Mouse (Mus musculus) ES-E14 (cell line): Measurements from ENCODE around the gene Mctp2.

Experiments used
- CHD2 ChIP-seq: IDR thresholded peaks from 2 replicates; pipeline ENCODE4 v1.6.1; 2014; ENCODE audit warnings: mild to moderate bottlenecking, low read depth, low read length, inconsistent platforms
- HCFC1 ChIP-seq: IDR thresholded peaks from 2 replicates; pipeline ENCODE4 v1.6.1; 2012; ENCODE audit warnings: low read length, inconsistent platforms, borderline replicate concordance; ENCODE audit not compliant: insufficient read depth
- ZC3H11A ChIP-seq: IDR thresholded peaks from 2 replicates; pipeline ENCODE4 v1.6.1; 2012; ENCODE audit warnings: low read depth, mild to moderate bottlenecking, inconsistent platforms, low read length, borderline replicate concordance

DNA sequence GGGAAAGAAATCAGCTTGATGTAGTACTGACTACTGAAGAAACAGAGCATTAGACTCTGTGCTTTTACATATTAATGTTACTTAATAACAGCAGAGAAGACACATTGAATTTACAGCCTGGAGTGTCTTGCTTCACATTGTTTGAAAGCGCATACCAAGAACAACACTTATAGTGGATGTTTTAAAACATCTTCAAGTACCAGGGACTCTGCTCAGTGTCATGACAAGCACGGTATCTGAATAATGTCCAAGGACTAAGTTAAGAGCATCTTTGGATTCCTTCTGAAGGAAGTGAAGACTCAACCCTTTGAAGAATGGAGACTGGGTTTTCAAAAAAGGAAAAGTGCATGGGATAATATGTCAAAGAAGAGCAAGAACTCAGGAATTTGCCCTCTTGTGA is 191.3 kb downstream of the Mctp2 start:
- TF ChIP-seq HCFC1: no peak
- no peak for TF ChIP-seq CHD2
- no peak for TF ChIP-seq ZC3H11A
